Mouse (Mus musculus) heart, embryonic 12.5 days (tissue): ENCODE data around the gene Rimklb. TPM values are rescaled to one million over a fixed set of nuclear protein-coding genes. Genes with fewer than 3 reads are reported as not detected.
"Not testable (repeated sequence)": the region's sequence is repeated elsewhere in the genome, so short reads cannot be mapped to it uniquely, and the experiment has no call there.

ENCODE experiments used
- ATAC-seq: fragments of 200-750 bp; cut with Nextera tagmentation; 2 replicates; pipeline ENCODE4 v1.8.0; 2017; ENCODE audit warnings: moderate TSS enrichment, moderate library complexity; ENCODE audit not compliant: insufficient number of reproducible peaks, low FRiP score
- H3K27ac ChIP-seq: fragments of 300-500 bp; sonication (generic); 2 replicates; pipeline ENCODE4 v1.5.1; 2016; ENCODE audit warnings: mild to moderate bottlenecking, moderate library complexity; ENCODE audit not compliant: poor library complexity, severe bottlenecking
- H3K27me3 ChIP-seq: fragments of 300-500 bp; sonication (generic); replicated peaks from 2 replicates; pipeline ENCODE4 v1.6.1; 2016; ENCODE audit warnings: mild to moderate bottlenecking, moderate library complexity
- H3K36me3 ChIP-seq: fragments of 300-500 bp; sonication (generic); 2 replicates; pipeline ENCODE4 v1.6.1; 2016; ENCODE audit warnings: mild to moderate bottlenecking, moderate library complexity
- H3K4me1 ChIP-seq: fragments of 300-500 bp; sonication (generic); replicated peaks from 2 replicates; pipeline ENCODE4 v1.6.1; 2016; ENCODE audit warnings: mild to moderate bottlenecking
- H3K4me2 ChIP-seq: fragments of 300-500 bp; sonication (generic); 2 replicates; pipeline ENCODE4 v1.6.1; 2016; ENCODE audit warnings: mild to moderate bottlenecking, moderate library complexity
- H3K4me3 ChIP-seq: fragments of 300-500 bp; sonication (generic); 2 replicates; pipeline ENCODE4 v1.5.1; 2016; ENCODE audit warnings: mild to moderate bottlenecking
- H3K9ac ChIP-seq: fragments of 300-500 bp; sonication (generic); 2 replicates; pipeline ENCODE4 v1.6.1; 2016; ENCODE audit warnings: mild to moderate bottlenecking, moderate library complexity
- H3K9me3 ChIP-seq: fragments of 300-500 bp; sonication (generic); replicated peaks from 2 replicates; pipeline ENCODE4 v1.6.1; 2016; ENCODE audit warnings: mild to moderate bottlenecking, moderate library complexity
- WGBS: fragments of 180-500 bp; shearing (Covaris S2); methylation state at CpG from one replicate; pipeline ENCODE4 v1.1.7; 2016; 5-methylcytosine and 5-hydroxymethylcytosine counted together
- polyA plus RNA-seq: library from polyadenylated mRNA; unstranded; fragments of >200 nt; fragmentation: Nextera tagmentation; extraction: Ambion mirVana; gene quantifications from 2 replicates; pipeline ENCODE4 v1.2.1, GENCODE M21; 2016

The Rimklb gene
- polyA plus RNA-seq, 1 experiment from 2014 or later = 7.3 TPM

- H3K4me2 ChIP-seq = no peak overlapping the region
- H3K9me3 ChIP-seq = no peaks in the 10 kb centered on the region
- WGBS = 26% methylated on average over 5 of the region's 5 CpGs
- H3K4me1 ChIP-seq = peaks cover 28% of the 10 kb centered on the region
- no peaks in the 10 kb centered on the region for H3K27me3 ChIP-seq
- no peak overlapping the region for H3K4me3 ChIP-seq
- peak overlapping the region; percentile 64; the same call in 1 of the 2 replicates for H3K27ac ChIP-seq
- no peak overlapping the region for H3K9ac ChIP-seq
- no peaks in the 10 kb centered on the region for H3K36me3 ChIP-seq
- ATAC-seq = no peak
Observed at GRCm38 (mm10) chr6:122496501-122496900, 2.1 kb downstream of the Rimklb start.

DNA sequence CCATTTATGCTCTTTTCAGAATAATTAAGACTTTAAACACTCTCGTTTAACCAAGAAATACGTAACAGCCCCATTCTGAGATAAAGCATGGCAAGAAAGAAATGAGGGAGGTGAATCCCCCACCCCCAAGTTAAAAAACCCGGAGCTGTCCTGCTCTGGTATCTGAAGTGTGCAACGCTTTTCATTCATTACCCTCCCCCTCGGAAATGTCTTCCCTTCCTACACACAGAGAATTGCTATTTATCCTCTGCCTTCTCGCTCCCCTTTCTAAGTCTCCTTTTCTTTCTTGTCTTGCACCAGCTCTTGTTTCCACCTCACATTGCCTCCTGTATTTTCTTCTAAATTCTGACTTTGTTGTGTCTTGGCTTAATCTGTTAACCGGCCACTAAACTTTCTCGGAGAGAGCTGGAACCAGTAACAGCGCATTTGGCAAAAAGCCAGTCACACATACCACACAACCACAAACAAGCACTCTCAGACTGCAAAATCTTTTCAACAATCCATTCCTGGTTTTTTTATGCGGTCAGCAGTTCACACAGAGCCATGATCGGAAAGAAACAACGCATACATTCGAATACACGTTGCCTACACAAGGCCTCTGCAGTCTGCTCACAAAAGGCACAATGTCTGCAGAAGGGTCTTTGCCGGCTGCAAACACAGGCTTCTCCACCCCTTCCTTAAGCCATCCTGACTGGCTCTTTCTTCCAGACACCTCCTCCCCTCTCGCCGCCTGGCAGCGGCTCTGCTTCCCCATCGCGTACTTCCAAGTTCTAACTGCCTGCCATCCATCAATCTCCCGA lies 3.3 kb downstream of the Rimklb start:
- H3K4me2 ChIP-seq = peak overlapping the region; percentile 63
- H3K36me3 ChIP-seq = no peaks in the 10 kb centered on the region
- peak overlapping the region; percentile 49; the same call in 1 of the 2 replicates for H3K9ac ChIP-seq
- no peaks in the 10 kb centered on the region for H3K9me3 ChIP-seq
- H3K27me3 ChIP-seq = no peaks in the 10 kb centered on the region
- peak; percentile 65; the same call in 1 of the 2 replicates for ATAC-seq
- peaks cover 32% of the 10 kb centered on the region for H3K4me1 ChIP-seq
- H3K4me3 ChIP-seq = peak overlapping the region; percentile 18
- WGBS = 6% methylated on average over 21 of the region's 21 CpGs
- peak overlapping the region; percentile 64 for H3K27ac ChIP-seq

- no peak for ATAC-seq
- Histone ChIP-seq H3K4me2 (no peak overlapping the region), H3K36me3 (no peaks in the 10 kb centered on the region), H3K9me3 (no peaks in the 10 kb centered on the region), H3K9ac (no peak overlapping the region), H3K4me1 (peaks cover 32% of the 10 kb centered on the region), H3K27me3 (0 out of 2 replicates have a peak, but pooled peaks cover under 1% of the 10 kb centered on the region), H3K27ac (no peak overlapping the region), H3K4me3 (no peak overlapping the region)
- 42% methylated on average over 6 of the region's 6 CpGs for WGBS
Observed at GRCm38 (mm10) chr6:122493799-122494472, 4.6 kb downstream of the Rimklb start.

DNA sequence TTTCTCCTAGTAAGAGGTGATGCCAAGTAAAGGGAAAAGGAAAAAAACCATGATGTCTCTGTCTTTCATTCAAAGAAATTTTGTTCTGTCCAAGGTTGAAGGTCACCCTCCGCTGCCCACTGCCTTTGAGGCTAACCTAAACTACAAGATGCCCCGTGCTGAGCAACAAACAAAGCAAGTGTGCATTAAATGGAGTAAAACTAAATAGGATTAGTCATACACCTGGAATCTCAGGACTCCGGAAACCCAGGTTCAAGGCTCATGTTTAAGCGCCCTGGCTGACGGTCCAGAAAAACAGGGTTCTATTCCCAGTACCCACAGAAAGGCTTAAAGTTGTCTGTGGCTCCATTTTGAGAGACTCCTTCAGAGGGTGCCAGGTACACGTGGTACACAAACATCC lies 6.1 kb downstream of the Rimklb start:
- no peak overlapping the region for H3K27ac ChIP-seq
- H3K4me3 ChIP-seq = no peak overlapping the region
- no peak overlapping the region for H3K4me2 ChIP-seq
- H3K36me3 ChIP-seq = no peaks in the 10 kb centered on the region
- H3K27me3 ChIP-seq = peaks cover 11% of the 10 kb centered on the region; the same call in 1 of the 2 replicates
- WGBS = 31% methylated on average over 6 of the region's 6 CpGs
- ATAC-seq = no peak
- H3K4me1 ChIP-seq = peaks cover 32% of the 10 kb centered on the region
- H3K9ac ChIP-seq = no peak overlapping the region
- H3K9me3 ChIP-seq = no peaks in the 10 kb centered on the region

DNA sequence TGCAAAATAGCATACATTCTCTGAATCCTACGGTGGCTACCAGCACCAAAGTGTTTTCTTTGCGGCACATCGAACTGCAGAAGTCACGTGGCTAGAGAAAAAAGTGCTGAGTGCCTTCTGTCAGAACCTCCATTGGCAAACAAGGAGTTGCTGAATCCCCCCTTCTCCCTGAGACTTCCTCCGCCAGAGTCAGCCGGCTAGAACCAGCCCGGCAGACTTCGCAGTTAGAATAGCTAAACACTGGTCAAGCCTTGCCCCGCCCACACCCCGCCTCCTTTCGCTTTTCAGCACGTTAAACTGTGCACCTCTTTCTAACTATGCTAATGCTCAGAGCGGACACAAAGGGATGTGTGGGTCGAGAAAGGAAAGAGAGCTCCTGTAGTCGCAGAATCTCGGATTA lies 7.0 kb downstream of the Rimklb start:
- Histone ChIP-seq H3K4me3 (peak overlapping the region; percentile 54), H3K9me3 (no peaks in the 10 kb centered on the region), H3K27me3 (peaks cover 19% of the 10 kb centered on the region; the same call in 1 of the 2 replicates), H3K4me2 (peak overlapping the region; percentile 74), H3K9ac (peak overlapping the region; percentile 65), H3K4me1 (peaks cover 32% of the 10 kb centered on the region), H3K36me3 (no peaks in the 10 kb centered on the region), H3K27ac (peak overlapping the region; percentile 50; the same call in 1 of the 2 replicates)
- under 1% methylated on average over 16 of the region's 16 CpGs for WGBS
- peak; percentile 86 for ATAC-seq

- H3K4me3 ChIP-seq = peak overlapping the region; percentile 54
- H3K36me3 ChIP-seq = no peaks in the 10 kb centered on the region
- H3K9ac ChIP-seq = peak overlapping the region; percentile 65
- no peak for ATAC-seq
- peaks cover 27% of the 10 kb centered on the region for H3K4me1 ChIP-seq
- peak overlapping the region; percentile 74 for H3K4me2 ChIP-seq
- H3K9me3 ChIP-seq = no peaks in the 10 kb centered on the region
- 24% methylated on average over 15 of the region's 15 CpGs for WGBS
- peaks cover 23% of the 10 kb centered on the region; the same call in 1 of the 2 replicates for H3K27me3 ChIP-seq
- peak overlapping the region; percentile 50; the same call in 1 of the 2 replicates for H3K27ac ChIP-seq
Observed at GRCm38 (mm10) chr6:122490929-122491512, 7.5 kb downstream of the Rimklb start.

DNA sequence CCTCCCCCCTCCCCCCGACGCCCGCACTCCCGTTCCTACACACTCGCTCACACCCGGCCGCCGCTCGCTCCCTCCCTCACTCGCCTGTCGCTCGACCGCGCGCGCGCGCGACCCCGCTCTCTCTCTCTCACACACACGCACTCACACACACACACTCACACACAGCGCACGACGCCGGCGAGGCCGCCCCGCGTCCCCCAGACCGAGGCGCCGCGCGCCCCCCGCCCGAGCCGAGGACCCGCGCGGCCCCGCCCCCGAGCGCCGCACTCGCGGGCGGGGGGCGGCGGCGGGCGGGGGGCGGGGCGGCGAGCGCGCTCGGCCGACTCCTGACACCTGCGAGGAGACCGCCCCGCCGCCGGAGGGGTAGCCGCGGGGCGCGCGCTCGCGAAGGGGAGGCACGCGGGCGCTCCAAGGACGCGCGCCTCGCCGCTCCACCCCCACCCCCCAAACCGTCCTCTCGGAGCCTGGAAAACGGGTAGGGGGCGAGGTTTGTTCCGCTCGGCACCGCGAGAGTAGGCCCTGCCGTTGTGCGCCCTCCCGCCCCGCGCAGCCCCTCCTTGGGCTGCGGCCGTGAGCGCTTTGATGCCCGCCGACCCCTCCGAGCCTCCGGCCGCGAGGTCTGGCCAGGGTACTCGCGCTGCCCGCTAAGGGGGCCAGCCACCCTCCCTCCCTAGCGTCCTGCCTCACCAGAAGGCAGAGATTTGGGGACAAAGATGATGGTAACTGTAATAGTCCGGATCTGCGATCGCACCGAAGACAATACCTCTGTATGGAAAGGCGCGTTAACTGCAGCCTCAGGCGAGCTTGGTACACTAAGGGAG lies 12.1 kb downstream of the Rimklb start:
- H3K27me3 ChIP-seq = peaks cover 31% of the 10 kb centered on the region

GRCm38 (mm10) chr6:122485401-122486296 lies 12.9 kb downstream of the Rimklb start:
- Histone ChIP-seq H3K27me3 (peaks cover 31% of the 10 kb centered on the region), H3K4me3 (peak overlapping the region; percentile 76), H3K9me3 (no peaks in the 10 kb centered on the region), H3K36me3 (no peaks in the 10 kb centered on the region), H3K4me2 (peak overlapping the region; percentile 89), H3K4me1 (no peaks in the 10 kb centered on the region), H3K27ac (no peak overlapping the region), H3K9ac (peak overlapping the region; percentile 76)
- 9% methylated on average over 76 of the region's 91 CpGs for WGBS
- ATAC-seq = peak; percentile 59

More for the DNA sequence above, 12.1 kb downstream of the Rimklb start:
- peak overlapping the region; percentile 76 for H3K9ac ChIP-seq
- H3K9me3 ChIP-seq = no peaks in the 10 kb centered on the region
- 1% methylated on average over 67 of the region's 111 CpGs for WGBS
- peaks cover 4% of the 10 kb centered on the region; the same call in 1 of the 2 replicates for H3K4me1 ChIP-seq
- peak; percentile 75 for ATAC-seq
- no peaks in the 10 kb centered on the region for H3K36me3 ChIP-seq
- peak overlapping the region; percentile 76 for H3K4me3 ChIP-seq
- H3K4me2 ChIP-seq = peak overlapping the region; percentile 89
- no peak overlapping the region for H3K27ac ChIP-seq

GRCm38 (mm10) chr6:122478062-122478461 lies 20.5 kb downstream of the Rimklb start:
- no peaks in the 10 kb centered on the region for H3K27me3 ChIP-seq
- H3K9ac ChIP-seq = no peak overlapping the region
- no peaks in the 10 kb centered on the region for H3K36me3 ChIP-seq
- H3K27ac ChIP-seq = no peak overlapping the region
- 61% methylated on average over 3 of the region's 3 CpGs for WGBS
- H3K4me3 ChIP-seq = no peak overlapping the region
- H3K4me2 ChIP-seq = no peak overlapping the region
- no peaks in the 10 kb centered on the region for H3K4me1 ChIP-seq
- H3K9me3 ChIP-seq = no peaks in the 10 kb centered on the region
- no peak for ATAC-seq

DNA sequence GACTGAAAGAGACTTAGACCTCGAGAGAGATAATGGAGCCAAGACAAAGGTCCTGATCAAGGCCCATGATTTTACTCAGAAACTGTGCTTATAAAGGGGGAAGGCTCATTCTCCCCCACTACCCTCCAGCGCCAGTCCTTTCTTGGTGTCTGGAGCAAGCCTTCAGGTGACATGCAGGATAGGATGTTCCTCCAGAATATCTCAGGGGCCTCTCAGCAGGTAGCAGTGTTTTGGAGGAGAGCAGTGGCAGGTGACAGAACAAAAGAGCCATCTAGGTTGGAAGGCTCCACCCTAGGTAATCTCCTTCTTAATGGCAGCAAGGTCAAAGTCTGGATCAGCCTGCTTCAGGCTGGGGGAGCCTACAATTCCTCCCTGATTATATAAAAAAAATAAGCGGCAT lies 27.1 kb downstream of the Rimklb start:
- WGBS = 81% methylated on average over 3 of the region's 3 CpGs
- H3K27me3 ChIP-seq, H3K4me1 ChIP-seq, H3K36me3 ChIP-seq, ATAC-seq, H3K27ac ChIP-seq, H3K4me3 ChIP-seq, H3K4me2 ChIP-seq, H3K9me3 ChIP-seq, H3K9ac ChIP-seq: not testable (repeated sequence)
